Mouse (Mus musculus) kidney, adult 2 months (tissue): ENCODE results near the gene Gm9803.

Experiments
- CTCF ChIP-seq: fragments of 200-500 bp; conservative IDR thresholded peaks from 2 replicates; pipeline ENCODE4 v1.5.1; 2011; ENCODE audit warnings: low read depth, mild to moderate bottlenecking, control low read depth, low read length, moderate library complexity, mixed read lengths; ENCODE audit not compliant: insufficient read depth, insufficient read length
- POLR2A ChIP-seq: fragments of 200-500 bp; IDR thresholded peaks from one replicate; pipeline ENCODE4 v1.6.1; 2011; ENCODE audit warnings: low read depth, low read length, control low read depth

GRCm38 (mm10) chr10:43537652-43538051, 13.8 kb downstream of the Gm9803 start:
- TF ChIP-seq CTCF (no peak), POLR2A (no peak)
